Mouse (Mus musculus): ENCODE results near the gene Dsn1. TPM values are rescaled to one million over a fixed set of nuclear protein-coding genes. Genes with fewer than 3 reads are reported as not detected.

Dsn1 gene
- polyA plus RNA-seq (2014; fragmentation: Nextera tagmentation; extraction: Ambion mirVana): 56.5 and 63.5 TPM in 2 replicates

DNA sequence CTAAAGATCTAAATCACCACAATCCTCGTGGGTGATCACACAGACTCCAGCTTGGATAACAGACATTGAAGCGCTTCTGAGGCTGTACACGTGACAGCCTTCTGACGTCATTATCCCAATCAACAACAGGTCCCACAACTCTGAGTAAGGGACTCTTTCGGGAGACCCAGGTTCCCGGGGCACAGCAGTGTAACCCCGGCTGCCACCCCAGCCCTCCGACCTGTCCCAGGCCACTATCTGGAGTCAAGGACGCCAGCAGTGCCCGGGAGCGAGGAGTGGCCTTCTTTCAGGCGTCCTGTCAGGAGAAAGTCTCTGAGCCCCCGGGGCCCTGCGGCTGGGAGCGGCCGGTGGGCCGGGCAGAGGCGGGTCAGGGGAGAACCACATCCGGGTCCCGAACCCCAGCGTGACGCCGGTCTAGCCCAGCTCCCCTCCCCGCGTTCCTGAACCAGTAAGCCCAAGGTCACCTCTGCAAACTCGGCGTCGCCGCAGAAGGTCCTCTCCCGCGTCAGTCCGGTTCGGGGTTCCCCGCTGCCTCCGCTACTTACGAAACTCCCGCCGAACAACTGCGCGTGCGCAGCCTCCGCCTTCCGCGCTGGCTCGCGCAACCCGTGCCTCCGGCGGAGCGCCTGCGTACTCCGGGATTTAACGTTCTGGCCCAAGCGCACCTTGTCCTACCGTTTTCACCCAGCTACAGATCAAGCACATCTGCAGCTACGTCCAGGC lies at the start of gene Dsn1:
Dsn1 (minus strand) TSS at position 644 of the 723 bp plus-strand sequence.
- under 1% methylated on average over 51 of the region's 56 CpGs for WGBS

DNA sequence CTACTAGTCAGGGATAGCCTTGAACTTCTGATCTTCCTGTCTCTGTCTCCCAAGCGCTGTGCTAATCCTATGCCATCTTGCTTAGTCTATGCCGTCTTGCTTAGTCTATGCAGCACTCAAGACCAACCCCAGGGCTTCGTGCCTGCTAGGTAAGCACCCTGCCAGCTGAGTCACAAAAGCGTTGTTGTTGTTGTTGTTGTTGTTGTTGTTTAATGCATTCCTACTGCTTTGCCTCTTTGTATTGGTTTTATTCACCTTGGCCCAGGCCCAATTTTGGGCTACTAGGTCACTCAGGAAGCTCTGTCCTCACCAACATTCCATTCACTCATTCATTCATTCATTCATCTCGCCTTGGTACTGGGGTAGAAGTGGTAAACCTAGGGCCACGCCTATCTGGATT lies 48.8 kb upstream of the Dsn1 start:
- peaks cover 7% of the 10 kb centered on the region for H3K36me3 ChIP-seq (replicated peaks; ENCODE audit: control insufficient read depth, insufficient read depth, low read depth, low read length)
- no peak overlapping the region for H3K27ac ChIP-seq (replicated peaks; ENCODE audit: low read depth, low read length)
- no peak overlapping the region for H3K9ac ChIP-seq (replicated peaks; ENCODE audit: low read length)
- H3K4me1 ChIP-seq (ENCODE audit: control insufficient read depth, insufficient read depth, low read length): peaks cover 7% of the 10 kb centered on the region
- H3K27me3 ChIP-seq (ENCODE audit: control insufficient read depth, insufficient read depth, low read length): no peaks in the 10 kb centered on the region
- H3K4me2 ChIP-seq (ENCODE audit: low read depth, low read length): no peak overlapping the region
- no peak overlapping the region for H3K4me3 ChIP-seq (ENCODE audit: low read depth, low read length)
- no peaks in the 10 kb centered on the region for H3K9me3 ChIP-seq (replicated peaks; ENCODE audit: control insufficient read depth, low read length)
- no peak for DNase-seq (ENCODE audit: low spot score)
- WGBS: 91% methylated on average over 6 of the region's 6 CpGs
- no peak for ATAC-seq (replicated peaks; ENCODE audit: insufficient number of reproducible peaks, low FRiP score, low TSS enrichment, low read depth)

More for the DNA sequence above, at the start of gene Dsn1:
- no peaks in the 10 kb centered on the region for H3K9me3 ChIP-seq (replicated peaks; ENCODE audit: control insufficient read depth, low read length)
- no peaks in the 10 kb centered on the region for H3K27me3 ChIP-seq (ENCODE audit: control insufficient read depth, insufficient read depth, low read length)
- peak within 1 kb of the TSS; percentile 43; the same call in 1 of the 2 replicates for H3K27ac ChIP-seq (replicated peaks; ENCODE audit: low read depth, low read length)
- peak within 1 kb of the TSS; percentile 66 for H3K4me2 ChIP-seq (ENCODE audit: low read depth, low read length)
- no peaks in the 10 kb centered on the region; the same call in 1 of the 2 replicates for H3K4me1 ChIP-seq (ENCODE audit: control insufficient read depth, insufficient read depth, low read length)
- ATAC-seq (replicated peaks; ENCODE audit: insufficient number of reproducible peaks, low FRiP score, low TSS enrichment, low read depth) (peak; percentile 66), DNase-seq (ENCODE audit: low spot score) (peak; percentile 91)
- H3K36me3 ChIP-seq (replicated peaks; ENCODE audit: control insufficient read depth, insufficient read depth, low read depth, low read length): no peaks in the 10 kb centered on the region; the same call in 1 of the 2 replicates
- peak within 1 kb of the TSS; percentile 80 for H3K4me3 ChIP-seq (ENCODE audit: low read depth, low read length)
- H3K9ac ChIP-seq (replicated peaks; ENCODE audit: low read length): peak within 1 kb of the TSS; percentile 72

DNA sequence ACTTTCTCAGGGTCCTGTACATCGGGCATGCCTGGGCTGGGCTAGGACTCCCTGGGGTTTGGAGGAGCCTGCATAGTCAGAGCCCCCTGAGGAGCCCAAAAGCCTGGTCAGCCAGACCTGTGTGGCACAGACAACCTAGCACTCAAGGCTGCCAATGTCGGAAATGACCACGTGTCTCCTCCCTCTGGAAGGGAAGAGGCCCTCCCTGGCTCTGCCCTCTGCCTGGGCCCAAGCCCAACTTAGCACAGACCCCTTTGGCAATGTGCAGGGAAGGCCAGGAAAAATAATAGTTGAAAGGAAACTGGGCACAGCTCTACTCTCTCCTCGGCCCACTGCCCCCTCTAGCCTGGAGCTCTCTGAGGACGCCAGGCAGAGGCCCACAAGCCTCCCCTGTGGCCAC lies 47.9 kb upstream of the Dsn1 start:
- no peaks in the 10 kb centered on the region for H3K9me3 ChIP-seq (replicated peaks; ENCODE audit: control insufficient read depth, low read length)
- no peak overlapping the region for H3K9ac ChIP-seq (replicated peaks; ENCODE audit: low read length)
- H3K27me3 ChIP-seq (ENCODE audit: control insufficient read depth, insufficient read depth, low read length): no peaks in the 10 kb centered on the region
- WGBS: 79% methylated on average over 5 of the region's 5 CpGs
- no peak overlapping the region for H3K27ac ChIP-seq (replicated peaks; ENCODE audit: low read depth, low read length)
- no peak for DNase-seq (ENCODE audit: low spot score)
- peaks cover 7% of the 10 kb centered on the region for H3K4me1 ChIP-seq (ENCODE audit: control insufficient read depth, insufficient read depth, low read length)
- no peak overlapping the region for H3K4me3 ChIP-seq (ENCODE audit: low read depth, low read length)
- H3K4me2 ChIP-seq (ENCODE audit: low read depth, low read length): no peak overlapping the region
- no peak for ATAC-seq (replicated peaks; ENCODE audit: insufficient number of reproducible peaks, low FRiP score, low TSS enrichment, low read depth)
- H3K36me3 ChIP-seq (replicated peaks; ENCODE audit: control insufficient read depth, insufficient read depth, low read depth, low read length): peaks cover 7% of the 10 kb centered on the region

DNA sequence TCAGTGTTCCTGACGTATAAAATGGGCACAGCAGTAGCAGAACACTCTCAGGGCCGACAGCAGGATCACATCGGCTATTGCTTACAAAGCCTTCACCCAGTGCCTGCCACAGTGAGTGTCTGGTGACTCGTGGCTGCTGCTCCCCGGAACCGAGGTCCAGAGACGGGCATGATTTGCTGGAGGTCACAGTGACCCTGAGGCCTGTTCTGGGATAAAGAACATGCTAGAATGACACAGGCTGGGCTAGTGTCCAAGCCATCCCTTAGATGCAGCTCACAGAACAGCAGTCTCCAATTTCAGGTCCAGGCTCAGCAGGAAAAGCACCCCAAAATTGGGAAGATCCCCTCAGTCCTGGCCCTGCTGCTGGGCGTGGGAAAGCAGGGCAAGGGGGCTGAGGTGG lies 47.3 kb upstream of the Dsn1 start:
- DNase-seq (ENCODE audit: low spot score) (no peak), ATAC-seq (replicated peaks; ENCODE audit: insufficient number of reproducible peaks, low FRiP score, low TSS enrichment, low read depth) (no peak)
- H3K9ac ChIP-seq (replicated peaks; ENCODE audit: low read length): no peak overlapping the region
- no peak overlapping the region for H3K4me2 ChIP-seq (ENCODE audit: low read depth, low read length)
- H3K4me1 ChIP-seq (ENCODE audit: control insufficient read depth, insufficient read depth, low read length): peaks cover 7% of the 10 kb centered on the region
- 92% methylated on average over 8 of the region's 8 CpGs for WGBS
- no peaks in the 10 kb centered on the region for H3K9me3 ChIP-seq (replicated peaks; ENCODE audit: control insufficient read depth, low read length)
- peaks cover 8% of the 10 kb centered on the region for H3K36me3 ChIP-seq (replicated peaks; ENCODE audit: control insufficient read depth, insufficient read depth, low read depth, low read length)
- no peak overlapping the region for H3K27ac ChIP-seq (replicated peaks; ENCODE audit: low read depth, low read length)
- H3K27me3 ChIP-seq (ENCODE audit: control insufficient read depth, insufficient read depth, low read length): no peaks in the 10 kb centered on the region
- H3K4me3 ChIP-seq (ENCODE audit: low read depth, low read length): no peak overlapping the region

DNA sequence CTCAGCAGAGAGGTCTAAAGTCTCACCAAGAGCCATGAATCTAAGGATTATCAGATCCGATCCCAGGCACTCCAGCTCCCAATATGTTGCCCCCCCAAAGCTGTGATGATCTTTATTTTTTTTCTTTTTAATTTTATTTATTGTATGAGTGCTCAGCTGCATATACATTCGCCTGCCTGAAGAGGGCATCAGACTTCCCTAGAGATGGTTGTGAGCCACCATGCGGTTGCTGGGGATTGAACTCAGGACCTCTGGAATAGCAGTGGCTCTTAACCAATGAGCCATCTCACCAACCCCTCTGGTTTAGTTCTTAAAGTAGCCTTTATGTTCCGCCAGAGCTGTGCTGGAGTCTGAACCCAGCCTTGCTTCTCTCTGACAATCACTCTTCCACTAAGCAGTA lies 46.8 kb upstream of the Dsn1 start:
- no peak overlapping the region for H3K27ac ChIP-seq (replicated peaks; ENCODE audit: low read depth, low read length)
- no peak overlapping the region for H3K9ac ChIP-seq (replicated peaks; ENCODE audit: low read length)
- DNase-seq (ENCODE audit: low spot score) (no peak), ATAC-seq (replicated peaks; ENCODE audit: insufficient number of reproducible peaks, low FRiP score, low TSS enrichment, low read depth) (no peak)
- peaks cover 6% of the 10 kb centered on the region for H3K4me1 ChIP-seq (ENCODE audit: control insufficient read depth, insufficient read depth, low read length)
- no peaks in the 10 kb centered on the region for H3K27me3 ChIP-seq (ENCODE audit: control insufficient read depth, insufficient read depth, low read length)
- no peak overlapping the region for H3K4me2 ChIP-seq (ENCODE audit: low read depth, low read length)
- no peak overlapping the region for H3K4me3 ChIP-seq (ENCODE audit: low read depth, low read length)
- 79% methylated on average over 4 of the region's 4 CpGs for WGBS
- H3K36me3 ChIP-seq (replicated peaks; ENCODE audit: control insufficient read depth, insufficient read depth, low read depth, low read length): peaks cover 8% of the 10 kb centered on the region
- H3K9me3 ChIP-seq (replicated peaks; ENCODE audit: control insufficient read depth, low read length): no peaks in the 10 kb centered on the region

DNA sequence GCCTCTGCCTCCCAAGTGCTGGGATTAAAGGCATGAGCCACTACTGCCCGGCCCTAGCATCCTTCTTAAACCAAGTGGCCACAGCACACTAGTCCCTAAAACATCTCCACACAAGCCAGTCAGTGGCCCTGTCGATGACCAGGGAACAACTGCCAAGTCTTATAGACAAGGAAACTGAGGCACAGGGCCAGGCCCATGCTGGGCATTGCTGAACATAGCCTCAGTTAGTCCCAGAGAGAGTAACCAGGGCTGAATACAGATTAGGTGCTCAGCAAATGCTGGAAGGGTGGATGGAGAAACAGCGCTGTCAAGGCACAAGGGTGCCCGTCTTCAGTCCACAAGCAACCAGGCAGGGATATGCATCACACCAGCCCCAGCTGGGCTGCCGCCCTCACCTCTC lies 46.2 kb upstream of the Dsn1 start:
- ATAC-seq (replicated peaks; ENCODE audit: insufficient number of reproducible peaks, low FRiP score, low TSS enrichment, low read depth) (no peak), DNase-seq (ENCODE audit: low spot score) (no peak)
- no peak overlapping the region for H3K27ac ChIP-seq (replicated peaks; ENCODE audit: low read depth, low read length)
- no peaks in the 10 kb centered on the region for H3K9me3 ChIP-seq (replicated peaks; ENCODE audit: control insufficient read depth, low read length)
- 93% methylated on average over 5 of the region's 5 CpGs for WGBS
- H3K4me3 ChIP-seq (ENCODE audit: low read depth, low read length): no peak overlapping the region
- H3K4me1 ChIP-seq (ENCODE audit: control insufficient read depth, insufficient read depth, low read length): peaks cover under 1% of the 10 kb centered on the region
- no peaks in the 10 kb centered on the region for H3K27me3 ChIP-seq (ENCODE audit: control insufficient read depth, insufficient read depth, low read length)
- no peak overlapping the region for H3K4me2 ChIP-seq (ENCODE audit: low read depth, low read length)
- peaks cover 11% of the 10 kb centered on the region for H3K36me3 ChIP-seq (replicated peaks; ENCODE audit: control insufficient read depth, insufficient read depth, low read depth, low read length)
- no peak overlapping the region for H3K9ac ChIP-seq (replicated peaks; ENCODE audit: low read length)

DNA sequence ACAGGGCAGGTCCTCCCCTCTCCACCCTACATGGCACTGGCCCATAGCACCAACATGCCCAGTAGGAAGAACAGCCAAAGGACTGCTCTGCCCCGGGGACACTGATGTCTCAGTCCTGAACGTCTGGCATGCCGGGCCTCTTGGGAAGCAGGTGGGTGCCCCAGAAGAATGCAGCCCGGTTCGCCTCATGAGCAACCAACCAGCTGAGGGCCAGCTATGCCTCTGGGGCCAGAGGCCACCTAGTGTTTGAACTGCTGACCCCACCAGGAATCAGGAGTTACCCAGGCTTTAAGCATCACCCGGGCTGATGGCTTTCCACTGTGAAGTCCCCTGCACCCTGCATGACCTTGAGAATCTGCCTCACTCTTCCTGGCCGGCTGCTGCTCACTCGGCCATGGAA lies 45.5 kb upstream of the Dsn1 start:
- H3K27ac ChIP-seq (replicated peaks; ENCODE audit: low read depth, low read length): no peak overlapping the region
- H3K9me3 ChIP-seq (replicated peaks; ENCODE audit: control insufficient read depth, low read length): no peaks in the 10 kb centered on the region
- no peaks in the 10 kb centered on the region for H3K27me3 ChIP-seq (ENCODE audit: control insufficient read depth, insufficient read depth, low read length)
- no peak overlapping the region for H3K4me3 ChIP-seq (ENCODE audit: low read depth, low read length)
- no peak overlapping the region for H3K4me2 ChIP-seq (ENCODE audit: low read depth, low read length)
- no peak overlapping the region for H3K9ac ChIP-seq (replicated peaks; ENCODE audit: low read length)
- ATAC-seq (replicated peaks; ENCODE audit: insufficient number of reproducible peaks, low FRiP score, low TSS enrichment, low read depth) (no peak), DNase-seq (ENCODE audit: low spot score) (no peak)
- 85% methylated on average over 8 of the region's 8 CpGs for WGBS
- peaks cover 11% of the 10 kb centered on the region for H3K36me3 ChIP-seq (replicated peaks; ENCODE audit: control insufficient read depth, insufficient read depth, low read depth, low read length)
- H3K4me1 ChIP-seq (ENCODE audit: control insufficient read depth, insufficient read depth, low read length): no peaks in the 10 kb centered on the region

DNA sequence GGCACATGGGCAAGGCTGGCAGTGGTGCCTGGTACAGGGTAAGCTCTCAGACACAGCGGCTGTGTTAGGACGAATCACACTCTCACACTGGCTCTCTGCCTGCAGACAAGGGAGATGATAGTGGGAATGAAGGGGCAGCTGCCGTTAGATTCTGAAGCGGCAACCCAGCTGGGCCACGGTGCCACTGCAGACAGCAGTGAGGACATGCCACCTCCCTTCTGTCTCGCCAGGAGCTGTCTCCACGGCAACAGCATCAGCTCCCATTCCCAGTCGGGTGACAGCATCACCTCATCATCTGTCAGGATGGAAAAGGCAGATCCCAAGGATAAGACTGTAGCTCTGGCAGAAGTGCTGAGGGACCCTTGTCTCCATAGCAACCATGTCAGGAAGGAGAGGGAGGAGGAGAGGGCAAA lies 42.9 kb upstream of the Dsn1 start:
- Histone ChIP-seq H3K4me2 (ENCODE audit: low read depth, low read length) (no peak overlapping the region), H3K27me3 (ENCODE audit: control insufficient read depth, insufficient read depth, low read length) (no peaks in the 10 kb centered on the region), H3K9me3 (replicated peaks; ENCODE audit: control insufficient read depth, low read length) (no peaks in the 10 kb centered on the region), H3K4me1 (ENCODE audit: control insufficient read depth, insufficient read depth, low read length) (no peaks in the 10 kb centered on the region), H3K4me3 (ENCODE audit: low read depth, low read length) (no peak overlapping the region), H3K27ac (replicated peaks; ENCODE audit: low read depth, low read length) (no peak overlapping the region), H3K36me3 (replicated peaks; ENCODE audit: control insufficient read depth, insufficient read depth, low read depth, low read length) (peaks cover 14% of the 10 kb centered on the region), H3K9ac (replicated peaks; ENCODE audit: low read length) (no peak overlapping the region)
- ATAC-seq (replicated peaks; ENCODE audit: insufficient number of reproducible peaks, low FRiP score, low TSS enrichment, low read depth) (peak; percentile 45), DNase-seq (ENCODE audit: low spot score) (no peak)
- WGBS: 84% methylated on average over 8 of the region's 8 CpGs

Data from embryonic facial prominence, embryonic 11.5 days (tissue).